Mouse (Mus musculus) embryonic facial prominence, embryonic 10.5 days (tissue): ENCODE results near the gene Cybb. TPM values are rescaled to one million over a fixed set of nuclear protein-coding genes. Genes with fewer than 3 reads are reported as not detected.
"Not testable (repeated sequence)": the region's sequence is repeated elsewhere in the genome, so short reads cannot be mapped to it uniquely, and the experiment has no call there.

Experiments
- DNase-seq: peaks from one replicate; pipeline ENCODE4 v3.0.0-alpha.2; 2017; ENCODE audit warnings: low spot score
- H3K27ac ChIP-seq: fragments of 300-500 bp; sonication (generic); replicated peaks from 2 replicates; pipeline ENCODE4 v1.5.1; 2016; ENCODE audit warnings: mild to moderate bottlenecking
- H3K27me3 ChIP-seq: fragments of 300-500 bp; sonication (generic); replicated peaks from 2 replicates; pipeline ENCODE4 v1.6.1; 2016; ENCODE audit warnings: low read depth, mild to moderate bottlenecking; ENCODE audit not compliant: poor library complexity, severe bottlenecking
- H3K36me3 ChIP-seq: fragments of 300-500 bp; sonication (generic); replicated peaks from 2 replicates; pipeline ENCODE4 v1.6.1; 2016; ENCODE audit warnings: mild to moderate bottlenecking, moderate library complexity
- H3K4me1 ChIP-seq: fragments of 300-500 bp; sonication (generic); 2 replicates; pipeline ENCODE4 v1.6.1; 2016
- H3K4me3 ChIP-seq: fragments of 300-500 bp; sonication (generic); 2 replicates; pipeline ENCODE4 v1.5.1; 2016; ENCODE audit warnings: mild to moderate bottlenecking, moderate library complexity
- H3K9me3 ChIP-seq: fragments of 300-500 bp; sonication (generic); 2 replicates; pipeline ENCODE4 v1.6.1; 2016; ENCODE audit warnings: mild to moderate bottlenecking
- WGBS: fragments of 180-500 bp; shearing (Covaris S2); methylation state at CpG from one replicate; pipeline ENCODE4 v1.1.7; 2016; 5-methylcytosine and 5-hydroxymethylcytosine counted together
- polyA plus RNA-seq: library from polyadenylated mRNA; unstranded; fragments of >200 nt; fragmentation: Nextera tagmentation; extraction: Ambion mirVana; gene quantifications from 2 replicates; pipeline ENCODE4 v1.2.1, GENCODE M21; 2016

Cybb gene
- 0.52 and 0.69 TPM in 2 replicates for polyA plus RNA-seq

GRCm38 (mm10) chrX:9487671-9488070 is at the start of gene Cybb:
Gene Cybb (minus strand): TSS chrX:9487771.
- Histone ChIP-seq H3K9me3 (no peaks in the 10 kb centered on the region), H3K4me1 (no peaks in the 10 kb centered on the region), H3K4me3 (no peak within 1 kb of the TSS), H3K36me3 (no peaks in the 10 kb centered on the region), H3K27ac (no peak within 1 kb of the TSS), H3K27me3 (no peaks in the 10 kb centered on the region)
- 86% methylated on average over 4 of the region's 4 CpGs for WGBS
- DNase-seq = no peak

GRCm38 (mm10) chrX:9536881-9537280 is 49.3 kb upstream of the Cybb start:
- Histone ChIP-seq H3K4me3 (no peak overlapping the region), H3K9me3 (no peaks in the 10 kb centered on the region), H3K27me3 (no peaks in the 10 kb centered on the region), H3K36me3 (no peaks in the 10 kb centered on the region), H3K4me1 (no peaks in the 10 kb centered on the region), H3K27ac (no peak overlapping the region)
- DNase-seq = no peak
- 94% methylated on average over 3 of the region's 3 CpGs for WGBS

DNA sequence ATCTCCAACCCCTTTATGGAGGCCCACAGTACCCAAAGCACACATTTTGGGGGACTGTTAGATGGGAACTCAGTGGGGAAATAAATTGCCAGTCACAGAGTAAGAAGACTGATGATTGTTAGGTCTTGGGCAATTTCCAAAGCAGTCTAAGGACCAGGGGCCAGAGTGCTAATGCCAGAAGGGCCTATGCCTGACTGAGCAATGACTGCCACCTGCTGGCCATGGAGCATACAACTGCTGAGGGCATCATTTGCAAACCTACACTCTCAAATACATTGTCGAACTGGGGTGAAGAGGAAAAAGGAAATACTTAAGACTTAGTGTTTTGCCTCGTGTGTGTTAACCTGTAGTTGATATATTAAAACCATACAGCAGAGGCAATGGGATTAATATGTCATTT is 32.4 kb upstream of the Cybb start:
- H3K36me3 ChIP-seq, H3K9me3 ChIP-seq, H3K4me3 ChIP-seq, H3K27ac ChIP-seq, H3K4me1 ChIP-seq, H3K27me3 ChIP-seq: not testable (repeated sequence)
- DNase-seq = peak; percentile 45
- 50% methylated on average over 2 of the region's 2 CpGs for WGBS

DNA sequence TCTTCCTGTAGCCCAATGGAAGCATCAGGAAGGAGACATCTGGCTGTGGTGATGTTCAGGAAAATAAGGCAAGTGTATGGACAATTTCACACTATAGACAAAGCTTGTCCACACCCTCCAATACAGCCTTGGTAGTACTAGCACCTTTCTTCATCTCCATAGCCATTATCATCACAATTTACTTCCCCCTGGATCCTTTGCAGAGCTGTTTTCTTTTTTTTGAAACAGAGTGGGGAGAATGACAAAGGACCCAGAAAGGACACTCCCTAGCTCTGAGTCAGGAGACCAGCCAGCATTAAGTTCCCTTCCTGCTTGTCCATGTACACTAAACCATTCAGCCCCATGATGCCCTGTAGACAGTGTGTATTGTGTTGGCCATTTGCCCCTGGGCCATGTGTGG is 30.0 kb upstream of the Cybb start:
- H3K4me3 ChIP-seq, H3K4me1 ChIP-seq, H3K27me3 ChIP-seq, H3K27ac ChIP-seq, H3K36me3 ChIP-seq, DNase-seq, H3K9me3 ChIP-seq: not testable (repeated sequence)

DNA sequence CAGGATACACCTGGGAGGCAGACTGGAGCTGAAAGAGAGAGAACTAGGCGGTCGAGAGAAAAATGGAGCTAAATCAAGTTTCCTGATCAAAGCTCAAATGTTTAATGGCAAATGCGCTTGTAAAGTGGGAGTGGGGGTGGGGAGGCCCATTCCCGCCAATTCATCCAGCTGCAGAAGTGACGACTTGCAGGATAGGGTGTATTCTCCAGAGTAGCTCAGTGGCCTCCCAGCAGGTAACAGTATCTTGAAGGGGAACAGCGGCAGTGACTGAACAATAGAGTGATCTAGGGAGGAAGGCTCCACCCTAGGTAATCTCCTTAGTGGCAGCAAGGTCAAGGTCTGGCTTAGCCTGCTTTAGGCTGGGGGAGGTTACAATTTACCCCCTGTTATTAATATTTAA is 12.5 kb downstream of the Cybb start:
- H3K36me3 ChIP-seq, DNase-seq, H3K4me3 ChIP-seq, H3K9me3 ChIP-seq, H3K27ac ChIP-seq, H3K27me3 ChIP-seq, H3K4me1 ChIP-seq: not testable (repeated sequence)
- WGBS = 85% methylated on average over 6 of the region's 6 CpGs

DNA sequence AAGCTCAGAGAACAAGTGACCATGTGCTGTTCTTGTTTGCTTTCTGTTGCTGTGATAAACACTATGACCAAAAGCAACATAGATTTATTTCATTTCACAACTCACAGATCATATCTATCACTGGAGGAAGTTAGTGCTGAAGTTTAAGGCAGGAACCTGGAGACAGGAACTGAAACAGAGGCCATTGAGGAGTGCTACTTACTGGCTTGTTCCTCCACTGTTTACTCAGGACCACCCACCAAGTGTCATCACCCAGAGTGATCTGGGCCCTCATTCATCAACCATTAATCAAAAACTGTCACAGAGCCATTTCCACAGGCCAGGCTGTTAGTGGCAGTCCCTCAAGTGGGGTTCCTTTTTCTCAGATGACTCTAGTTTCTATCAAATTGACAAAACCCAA is 13.1 kb downstream of the Cybb start:
- no peaks in the 10 kb centered on the region for H3K36me3 ChIP-seq
- no peak overlapping the region for H3K4me3 ChIP-seq
- no peaks in the 10 kb centered on the region for H3K27me3 ChIP-seq
- no peaks in the 10 kb centered on the region for H3K4me1 ChIP-seq
- DNase-seq = no peak
- no peaks in the 10 kb centered on the region for H3K9me3 ChIP-seq
- no peak overlapping the region for H3K27ac ChIP-seq

- 81% methylated on average over 2 of the region's 2 CpGs for WGBS
Observed at GRCm38 (mm10) chrX:9473768-9474167, 13.8 kb downstream of the Cybb start.

GRCm38 (mm10) chrX:9470811-9471388 is 16.7 kb downstream of the Cybb start:
- Histone ChIP-seq H3K27ac (no peak overlapping the region), H3K4me1 (no peaks in the 10 kb centered on the region), H3K9me3 (no peaks in the 10 kb centered on the region), H3K27me3 (no peaks in the 10 kb centered on the region), H3K4me3 (no peak overlapping the region), H3K36me3 (no peaks in the 10 kb centered on the region)
- DNase-seq = no peak
- WGBS = 49% methylated on average over 3 of the region's 3 CpGs

More at GRCm38 (mm10) chrX:9473768-9474167, 13.8 kb downstream of the Cybb start:
- Histone ChIP-seq H3K4me3 (no peak overlapping the region), H3K27ac (no peak overlapping the region), H3K36me3 (no peaks in the 10 kb centered on the region), H3K4me1 (no peaks in the 10 kb centered on the region), H3K27me3 (no peaks in the 10 kb centered on the region), H3K9me3 (no peaks in the 10 kb centered on the region)
- no peak for DNase-seq

DNA sequence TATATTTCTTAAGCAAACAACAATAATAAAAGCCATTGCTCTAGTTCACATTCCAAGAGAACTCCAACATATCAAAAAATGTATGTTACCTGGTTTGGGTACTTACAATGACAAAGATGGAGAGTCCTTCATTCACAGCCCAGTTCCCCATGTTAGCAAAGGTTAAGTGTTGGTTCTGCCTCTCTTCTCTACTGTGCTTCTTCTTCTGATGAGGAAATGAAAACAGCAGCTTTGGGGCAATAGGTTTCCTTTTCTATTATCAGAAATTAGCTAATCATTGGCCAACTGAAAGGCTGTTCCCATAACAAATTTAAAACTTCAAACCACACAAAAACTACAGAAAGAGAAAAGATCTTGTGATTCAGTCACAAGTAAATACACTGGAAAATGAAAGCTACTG is 18.5 kb downstream of the Cybb start:
- H3K27me3 ChIP-seq = no peaks in the 10 kb centered on the region
- H3K4me3 ChIP-seq = no peak overlapping the region
- DNase-seq = no peak

DNA sequence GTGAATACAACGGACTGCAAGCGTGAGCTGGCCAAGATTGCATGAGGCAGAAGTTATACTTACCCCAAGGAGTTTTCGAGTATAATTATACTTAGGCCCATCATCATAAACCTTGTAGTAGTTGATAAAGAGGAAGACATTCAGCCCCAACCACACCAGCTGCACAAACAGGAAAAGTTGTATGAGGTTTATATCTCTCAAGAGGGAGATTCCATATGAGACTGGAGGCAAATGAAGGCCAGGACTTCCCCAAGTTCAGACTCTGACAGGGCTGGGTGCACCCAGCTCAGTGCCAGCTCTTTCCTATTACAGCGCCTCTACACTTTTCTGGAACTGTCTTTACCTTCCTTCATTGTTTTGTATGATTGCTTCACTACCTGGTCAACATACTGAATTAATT is 20.6 kb downstream of the Cybb start:
- Histone ChIP-seq H3K9me3 (no peaks in the 10 kb centered on the region), H3K36me3 (no peaks in the 10 kb centered on the region), H3K27ac (no peak overlapping the region), H3K27me3 (no peaks in the 10 kb centered on the region), H3K4me1 (no peaks in the 10 kb centered on the region), H3K4me3 (no peak overlapping the region)
- 93% methylated on average over 4 of the region's 4 CpGs for WGBS
- DNase-seq = no peak

More for the DNA sequence above, 18.5 kb downstream of the Cybb start:
- Histone ChIP-seq H3K9me3 (no peaks in the 10 kb centered on the region), H3K27ac (no peak overlapping the region), H3K36me3 (no peaks in the 10 kb centered on the region), H3K4me1 (no peaks in the 10 kb centered on the region)

DNA sequence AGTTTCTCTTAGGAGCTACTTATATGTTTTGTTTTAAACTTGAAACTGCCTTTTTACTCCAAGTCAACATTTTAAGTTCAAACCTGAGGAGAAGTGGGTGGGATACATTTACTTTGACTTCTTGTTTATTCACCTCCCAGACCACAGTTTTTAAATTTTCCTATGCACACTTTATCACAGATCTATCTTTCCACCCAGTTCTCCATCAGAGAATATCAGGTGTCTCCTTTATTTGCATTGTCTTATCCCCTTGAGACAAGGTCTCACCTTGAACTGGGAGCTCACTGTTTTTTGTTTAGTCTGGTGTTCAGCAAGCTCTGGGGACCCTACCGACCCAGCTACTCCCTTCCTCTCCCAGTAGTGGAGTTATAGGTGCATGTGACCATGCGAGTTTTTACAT is 21.7 kb downstream of the Cybb start:
- Histone ChIP-seq H3K4me1 (no peaks in the 10 kb centered on the region), H3K27ac (no peak overlapping the region), H3K4me3 (no peak overlapping the region), H3K36me3 (no peaks in the 10 kb centered on the region), H3K9me3 (no peaks in the 10 kb centered on the region), H3K27me3 (no peaks in the 10 kb centered on the region)
- WGBS = 72% methylated on average over 2 of the region's 2 CpGs
- DNase-seq = no peak

- Histone ChIP-seq H3K27ac (no peak overlapping the region), H3K4me3 (no peak overlapping the region), H3K36me3 (no peaks in the 10 kb centered on the region), H3K9me3 (no peaks in the 10 kb centered on the region), H3K4me1 (no peaks in the 10 kb centered on the region), H3K27me3 (no peaks in the 10 kb centered on the region)
- WGBS = 84% methylated on average over 3 of the region's 3 CpGs
- DNase-seq = no peak
Observed at GRCm38 (mm10) chrX:9462671-9463070, 24.9 kb downstream of the Cybb start.

DNA sequence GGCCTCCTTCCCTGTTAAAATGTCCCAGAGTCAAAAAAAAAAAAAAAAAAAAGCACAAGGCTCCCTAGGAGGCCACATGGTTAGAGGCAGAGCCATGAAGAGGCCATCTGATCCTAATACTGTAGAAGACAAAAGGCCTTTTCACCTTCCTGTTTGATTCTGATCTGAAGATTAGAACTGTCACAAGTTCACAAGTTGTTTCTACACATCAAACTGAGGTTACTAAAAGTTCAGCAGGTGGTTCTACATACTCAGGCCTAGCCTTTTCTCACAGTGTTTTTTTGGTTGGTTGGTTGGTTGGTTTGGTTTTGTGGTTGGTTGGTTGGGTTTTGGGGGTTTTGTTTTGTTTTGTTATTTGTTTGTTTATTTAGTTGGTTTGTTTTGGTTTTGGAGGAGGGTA is 26.2 kb downstream of the Cybb start:
- Histone ChIP-seq H3K27ac (no peak overlapping the region), H3K9me3 (no peaks in the 10 kb centered on the region), H3K4me3 (no peak overlapping the region), H3K27me3 (no peaks in the 10 kb centered on the region), H3K36me3 (no peaks in the 10 kb centered on the region), H3K4me1 (no peaks in the 10 kb centered on the region)
- no peak for DNase-seq

DNA sequence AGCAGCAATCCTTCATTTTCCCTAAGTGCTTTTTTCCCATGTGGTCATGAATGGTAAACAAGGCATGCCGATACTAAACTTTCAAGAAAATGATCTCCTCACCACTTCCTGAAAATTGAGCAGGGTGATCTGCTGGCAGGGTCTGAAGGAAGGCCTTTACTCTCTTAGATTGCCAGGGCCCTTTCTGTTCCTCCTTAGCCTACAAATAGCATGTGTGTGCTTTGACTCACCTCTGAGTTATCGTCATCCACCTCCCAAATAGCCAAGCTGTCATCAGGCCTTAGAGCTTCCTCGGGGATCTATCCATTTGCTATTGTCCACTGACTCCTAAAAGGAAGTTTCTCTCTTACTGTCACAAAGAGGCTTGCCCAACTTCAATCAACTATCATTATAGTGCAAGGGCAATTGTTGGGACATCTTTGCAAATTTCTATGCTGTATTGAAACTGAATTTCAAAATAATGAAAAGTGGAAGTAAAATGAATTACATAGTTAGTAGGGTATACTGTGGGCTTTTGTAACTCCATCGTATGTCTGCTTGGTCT is 27.1 kb downstream of the Cybb start:
- 83% methylated on average over 4 of the region's 4 CpGs for WGBS
- Histone ChIP-seq H3K9me3 (no peaks in the 10 kb centered on the region), H3K4me1 (no peaks in the 10 kb centered on the region), H3K27ac (no peak overlapping the region), H3K27me3 (no peaks in the 10 kb centered on the region), H3K4me3 (no peak overlapping the region), H3K36me3 (no peaks in the 10 kb centered on the region)
- no peak for DNase-seq
